Mouse (Mus musculus): Measurements from ENCODE around the gene Snai3.

Gene Snai3

GRCm38 (mm10) chr8:122430058-122430636, 30.4 kb downstream of the Snai3 start:
- DNase-seq (ENCODE audit: extremely low spot score): no peak

- no peak for DNase-seq (ENCODE audit: extremely low spot score)
These were observed 32.4 kb downstream of the Snai3 start for GRCm38 (mm10) chr8:122428163-122428562.

- no peak for DNase-seq (ENCODE audit: extremely low spot score)
These were observed 32.9 kb downstream of the Snai3 start for GRCm38 (mm10) chr8:122427607-122428006.

GRCm38 (mm10) chr8:122426145-122426544, 34.4 kb downstream of the Snai3 start:
- no peak for DNase-seq (ENCODE audit: extremely low spot score)

GRCm38 (mm10) chr8:122423659-122424058, 36.9 kb downstream of the Snai3 start:
- no peak for DNase-seq (ENCODE audit: extremely low spot score)

- no peak for DNase-seq (ENCODE audit: extremely low spot score)
These were observed 37.3 kb downstream of the Snai3 start for GRCm38 (mm10) chr8:122423217-122423616.

- DNase-seq (ENCODE audit: extremely low spot score): no peak
These were observed 39.0 kb downstream of the Snai3 start, which contains the start of gene Il17c for GRCm38 (mm10) chr8:122421376-122422070. Gene Il17c, plus strand, starts transcription at chr8:122422020.

GRCm38 (mm10) chr8:122419881-122420555, 40.5 kb downstream of the Snai3 start:
- no peak for DNase-seq (ENCODE audit: extremely low spot score)

- DNase-seq (ENCODE audit: extremely low spot score): no peak
These were observed 45.0 kb downstream of the Snai3 start for GRCm38 (mm10) chr8:122415554-122415953.

- no peak for DNase-seq (ENCODE audit: extremely low spot score)
These were observed 46.2 kb downstream of the Snai3 start for GRCm38 (mm10) chr8:122414311-122414710.

GRCm38 (mm10) chr8:122407678-122408077, 52.9 kb downstream of the Snai3 start:
- DNase-seq (ENCODE audit: extremely low spot score): no peak

- no peak for DNase-seq (ENCODE audit: extremely low spot score)
These were observed 55.3 kb downstream of the Snai3 start for GRCm38 (mm10) chr8:122405146-122405805.

All from embryo, embryonic 9.5 days (tissue).